Mouse (Mus musculus) myocyte (in vitro differentiated cells): Measurements from ENCODE around the gene Pou6f1. TPM values are rescaled to one million over a fixed set of nuclear protein-coding genes. Genes with fewer than 3 reads are reported as not detected.

Experiments used
- H3K27me3 ChIP-seq: one replicate; pipeline ENCODE4 v1.6.1; 2011; ENCODE audit not compliant: control insufficient read depth, insufficient read depth, insufficient read length
- H3K36me3 ChIP-seq: one replicate; pipeline ENCODE4 v1.6.1; 2011; ENCODE audit not compliant: control insufficient read depth, insufficient read depth
- H3K4me2 ChIP-seq: one replicate; pipeline ENCODE4 v1.6.1; 2011; ENCODE audit warnings: low read depth, control low read depth
- H3K4me3 ChIP-seq: one replicate; pipeline ENCODE4 v1.5.1; 2011; ENCODE audit warnings: mild to moderate bottlenecking, control low read depth, moderate library complexity
- H3K79me2 ChIP-seq: one replicate; pipeline ENCODE4 v1.6.1; 2011; ENCODE audit not compliant: control insufficient read depth, insufficient read depth
- H3ac ChIP-seq: one replicate; pipeline ENCODE4 v1.6.1; 2011; ENCODE audit not compliant: control insufficient read depth, insufficient read length
- CEBPB ChIP-seq: IDR thresholded peaks from 2 replicates; pipeline ENCODE4 v1.6.1; 2011; ENCODE audit warnings: mild to moderate bottlenecking, moderate library complexity; ENCODE audit not compliant: poor library complexity, insufficient read depth, severe bottlenecking
- E2F4 ChIP-seq: IDR thresholded peaks from one replicate; pipeline ENCODE4 v1.6.1; 2011; ENCODE audit warnings: mild to moderate bottlenecking, control low read depth, moderate library complexity; ENCODE audit not compliant: insufficient read depth
- MAX ChIP-seq: IDR thresholded peaks from one replicate; pipeline ENCODE4 v1.6.1; 2011; ENCODE audit warnings: low read depth, mild to moderate bottlenecking, control low read depth
- MYOD1 ChIP-seq, 3 experiments: IDR thresholded peaks; one replicate each; pipeline ENCODE4 v1.6.1; 2011; ENCODE audit warnings: control low read depth in 2 of 3, low read depth in 2 of 3, mild to moderate bottlenecking in 2 of 3, moderate library complexity in 1 of 3; ENCODE audit not compliant: insufficient read length in 2 of 3, control insufficient read depth in 1 of 3
- MYOG ChIP-seq, 3 experiments: IDR thresholded peaks; one replicate each; pipeline ENCODE4 v1.6.1; 2011; ENCODE audit warnings: control low read depth in 2 of 3, low read depth in 2 of 3, mild to moderate bottlenecking in 2 of 3; ENCODE audit not compliant: insufficient read length in 2 of 3, control insufficient read depth in 1 of 3, insufficient read depth in 1 of 3
- POLR2A ChIP-seq: IDR thresholded peaks from one replicate; pipeline ENCODE4 v1.6.1; 2011; ENCODE audit warnings: low read depth, mild to moderate bottlenecking, control low read depth, moderate library complexity; ENCODE audit not compliant: insufficient read length
- POLR2AphosphoS2 ChIP-seq: IDR thresholded peaks from one replicate; pipeline ENCODE4 v1.6.1; 2011; ENCODE audit warnings: low read depth, control low read depth; ENCODE audit not compliant: insufficient read length
- REST ChIP-seq: IDR thresholded peaks from one replicate; pipeline ENCODE4 v1.6.1; 2011; ENCODE audit warnings: mild to moderate bottlenecking, control low read depth, moderate library complexity; ENCODE audit not compliant: insufficient read depth, insufficient read length
- SRF ChIP-seq: IDR thresholded peaks from one replicate; pipeline ENCODE4 v1.6.1; 2011; ENCODE audit warnings: low read depth; ENCODE audit not compliant: control insufficient read depth, insufficient read length
- TCF12 ChIP-seq: IDR thresholded peaks from one replicate; pipeline ENCODE4 v1.6.1; 2011; ENCODE audit warnings: mild to moderate bottlenecking, control low read depth; ENCODE audit not compliant: poor library complexity, insufficient read depth, severe bottlenecking
- TCF3 ChIP-seq: IDR thresholded peaks from one replicate; pipeline ENCODE4 v1.6.1; 2011; ENCODE audit warnings: low read depth, control low read depth; ENCODE audit not compliant: insufficient read length
- USF1 ChIP-seq: IDR thresholded peaks from one replicate; pipeline ENCODE4 v1.6.1; 2011; ENCODE audit warnings: low read depth, mild to moderate bottlenecking, control low read depth, moderate library complexity
- polyA plus RNA-seq: library from polyadenylated mRNA; unstranded; fragments of >200 nt; fragmentation: generic; extraction: Trizol; gene quantifications from one replicate; pipeline ENCODE4 v1.2.1, GENCODE M21; 2012; ENCODE audit warnings: missing spikeins

Gene Pou6f1
- polyA plus RNA-seq, 1 experiment, result 7.7 TPM

DNA sequence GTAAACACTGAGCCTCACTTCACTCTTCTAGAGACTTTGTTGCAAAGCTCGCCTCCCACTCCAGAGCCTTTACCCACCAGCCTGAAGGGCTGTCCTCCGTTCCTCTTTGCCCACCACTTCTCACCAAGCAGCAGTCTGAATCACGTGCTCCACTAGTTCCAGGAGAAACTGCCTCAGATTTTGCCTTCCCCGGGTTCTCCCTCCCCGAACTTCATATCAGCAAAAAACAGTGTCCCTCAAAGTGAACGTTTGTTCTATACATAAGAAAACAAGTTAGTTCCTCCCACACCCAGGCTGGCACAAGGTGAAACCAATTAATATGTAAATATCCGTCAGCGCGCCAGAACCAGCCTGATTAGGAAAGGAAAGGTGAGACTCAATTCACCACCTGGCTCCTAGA, 35.5 kb upstream of the Pou6f1 start:
- no peak overlapping the region for H3K4me2 ChIP-seq
- H3ac ChIP-seq, result no peak overlapping the region
- peaks cover 26% of the 10 kb centered on the region for H3K27me3 ChIP-seq
- no peaks in the 10 kb centered on the region for H3K36me3 ChIP-seq
- no peak overlapping the region for H3K4me3 ChIP-seq
- TF ChIP-seq SRF (no peak), USF1 (no peak), MAX (no peak), REST (no peak), MYOD1 (IDR thresholded peaks at IDR 0.05; ENCODE audit: control insufficient read depth in 1 of 3, insufficient read length in 2 of 3, low read depth in 2 of 3) (no peak), MYOG (IDR thresholded peaks at IDR 0.05; ENCODE audit: control insufficient read depth in 1 of 3, insufficient read depth in 1 of 3, insufficient read length in 2 of 3, low read depth in 2 of 3) (no peak), CEBPB (no peak), TCF3 (no peak), POLR2A (no peak), POLR2AphosphoS2 (no peak), TCF12 (no peak), E2F4 (no peak)
- H3K79me2 ChIP-seq, result no peaks in the 10 kb centered on the region

DNA sequence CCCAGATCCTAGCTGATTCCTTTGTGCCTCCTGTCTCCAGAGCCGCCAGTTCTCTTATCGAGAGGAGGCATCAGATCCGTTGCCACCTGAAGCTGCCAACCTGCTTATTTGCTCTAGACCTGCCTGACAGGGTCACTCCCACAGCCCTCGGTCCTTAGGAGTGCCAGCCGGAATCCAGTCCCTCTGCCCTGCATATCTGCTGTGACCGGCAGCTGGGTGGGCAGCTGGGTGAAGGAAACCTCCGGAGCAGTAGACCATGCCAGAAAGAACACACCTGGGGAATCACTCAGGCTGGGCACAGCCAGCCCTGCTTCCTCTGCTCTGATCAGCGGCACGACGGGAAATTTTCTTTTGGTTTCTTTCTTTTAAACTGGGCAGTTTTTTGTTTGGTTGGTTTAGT, 33.6 kb upstream of the Pou6f1 start:
- no peak overlapping the region for H3ac ChIP-seq
- TF ChIP-seq REST (no peak), MYOG (IDR thresholded peaks at IDR 0.05; ENCODE audit: control insufficient read depth in 1 of 3, insufficient read depth in 1 of 3, insufficient read length in 2 of 3, low read depth in 2 of 3) (no peak)

DNA sequence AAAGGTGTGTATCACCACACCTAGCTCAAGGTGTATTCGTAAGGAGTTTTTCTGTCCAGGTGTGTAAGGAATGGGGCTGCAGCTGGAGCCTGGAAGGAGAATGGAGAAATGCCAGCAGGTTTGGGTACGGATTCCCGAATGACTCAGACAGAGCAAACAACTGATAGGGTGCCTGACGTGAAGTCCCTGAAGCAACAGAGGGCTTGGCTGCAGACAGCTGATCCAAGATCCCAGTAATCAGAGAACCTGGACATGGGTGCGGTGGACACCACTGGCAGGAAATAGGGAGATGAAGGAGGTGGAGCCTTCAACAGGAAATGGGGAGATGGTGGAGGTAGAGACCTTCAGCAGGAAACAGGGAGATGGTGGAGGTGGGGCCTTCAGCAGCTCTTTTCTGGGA, 32.5 kb upstream of the Pou6f1 start:
- H3ac ChIP-seq, result no peak overlapping the region
- no peaks in the 10 kb centered on the region for H3K79me2 ChIP-seq

More for the DNA sequence above, 33.6 kb upstream of the Pou6f1 start:
- no peaks in the 10 kb centered on the region for H3K36me3 ChIP-seq
- no peak overlapping the region for H3K4me2 ChIP-seq
- no peaks in the 10 kb centered on the region for H3K79me2 ChIP-seq
- H3K4me3 ChIP-seq, result no peak overlapping the region
- peaks cover 24% of the 10 kb centered on the region for H3K27me3 ChIP-seq

DNA sequence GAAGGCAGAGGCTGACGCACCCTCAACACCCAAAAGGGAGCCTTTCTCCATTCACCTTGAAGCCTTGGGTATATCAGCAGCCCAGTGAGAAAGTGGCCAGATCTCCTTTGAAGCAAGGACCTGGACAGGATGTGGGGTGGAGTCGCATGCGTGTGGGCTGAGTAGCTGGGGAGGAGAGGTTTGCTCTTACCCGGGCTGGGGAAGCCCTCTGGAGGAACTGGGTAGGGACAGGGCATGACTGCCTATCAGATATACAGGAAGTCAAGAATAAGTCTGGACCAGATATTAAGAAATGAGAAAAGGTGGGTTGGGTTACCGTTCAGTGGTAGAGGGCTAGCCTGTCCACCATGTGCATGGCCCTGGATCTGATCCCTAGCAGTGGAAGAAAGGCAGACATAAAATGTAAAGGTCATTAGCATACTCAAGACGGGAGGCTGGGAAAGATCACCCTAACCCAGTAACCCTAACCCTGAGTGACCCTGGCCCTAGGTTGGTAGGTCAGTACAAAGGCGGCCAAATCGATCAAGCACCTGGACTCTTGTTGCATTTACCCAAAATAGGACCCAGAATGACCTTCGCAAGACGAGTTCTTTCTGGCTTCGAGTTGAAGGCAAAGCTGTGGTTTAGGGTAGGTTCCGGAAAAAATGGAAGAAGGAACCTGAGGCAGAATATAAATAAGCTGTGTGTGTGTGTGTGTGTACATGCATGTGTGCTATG, 31.8 kb upstream of the Pou6f1 start:
- Histone ChIP-seq H3ac (no peak overlapping the region), H3K4me3 (no peak overlapping the region), H3K79me2 (no peaks in the 10 kb centered on the region), H3K36me3 (no peaks in the 10 kb centered on the region), H3K4me2 (no peak overlapping the region), H3K27me3 (peaks cover 18% of the 10 kb centered on the region)
- TF ChIP-seq CEBPB (no peak), TCF12 (no peak)

More for the DNA sequence above, 32.5 kb upstream of the Pou6f1 start:
- no peaks in the 10 kb centered on the region for H3K36me3 ChIP-seq
- TF ChIP-seq MYOG (IDR thresholded peaks at IDR 0.05; ENCODE audit: control insufficient read depth in 1 of 3, insufficient read depth in 1 of 3, insufficient read length in 2 of 3, low read depth in 2 of 3) (peak in 1 of 3 experiments; percentile 58), CEBPB (no peak)
- peaks cover 24% of the 10 kb centered on the region for H3K27me3 ChIP-seq
- no peak overlapping the region for H3K4me3 ChIP-seq
- H3K4me2 ChIP-seq, result no peak overlapping the region

DNA sequence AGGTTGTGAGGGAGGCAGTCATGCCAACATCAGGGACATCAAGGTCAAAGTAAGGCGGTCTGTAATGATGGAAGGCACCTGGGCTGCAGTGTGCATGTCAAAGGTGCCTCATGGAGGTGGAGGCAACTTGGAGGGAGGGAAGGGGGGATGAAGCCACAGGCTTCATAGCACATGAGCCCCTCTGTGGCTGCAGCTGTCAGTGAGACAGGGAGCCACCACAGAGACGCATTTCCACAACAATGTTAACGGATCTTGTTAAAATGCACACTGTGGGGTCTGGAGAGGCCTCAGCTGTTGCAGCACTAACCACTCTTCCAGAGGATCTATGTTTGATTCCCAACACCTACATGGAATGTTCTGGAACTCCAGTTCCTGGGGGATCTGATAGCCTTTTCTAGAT, 30.3 kb upstream of the Pou6f1 start:
- Histone ChIP-seq H3K27me3 (peaks cover 4% of the 10 kb centered on the region), H3ac (no peak overlapping the region), H3K4me2 (no peak overlapping the region), H3K79me2 (no peaks in the 10 kb centered on the region), H3K4me3 (no peak overlapping the region), H3K36me3 (no peaks in the 10 kb centered on the region)
- TF ChIP-seq USF1 (no peak), CEBPB (no peak), MYOD1 (IDR thresholded peaks at IDR 0.05; ENCODE audit: control insufficient read depth in 1 of 3, insufficient read length in 2 of 3, low read depth in 2 of 3) (peak in 2 of 3 experiments; percentile 46 to 69), TCF12 (no peak), MYOG (IDR thresholded peaks at IDR 0.05; ENCODE audit: control insufficient read depth in 1 of 3, insufficient read depth in 1 of 3, insufficient read length in 2 of 3, low read depth in 2 of 3) (peak in 2 of 3 experiments; percentile 32 to 80), SRF (no peak), E2F4 (no peak), POLR2AphosphoS2 (no peak), REST (no peak)
